Comparison of ENCODE assay signal across 8 mouse cellular contexts in the genomic region with DNA sequence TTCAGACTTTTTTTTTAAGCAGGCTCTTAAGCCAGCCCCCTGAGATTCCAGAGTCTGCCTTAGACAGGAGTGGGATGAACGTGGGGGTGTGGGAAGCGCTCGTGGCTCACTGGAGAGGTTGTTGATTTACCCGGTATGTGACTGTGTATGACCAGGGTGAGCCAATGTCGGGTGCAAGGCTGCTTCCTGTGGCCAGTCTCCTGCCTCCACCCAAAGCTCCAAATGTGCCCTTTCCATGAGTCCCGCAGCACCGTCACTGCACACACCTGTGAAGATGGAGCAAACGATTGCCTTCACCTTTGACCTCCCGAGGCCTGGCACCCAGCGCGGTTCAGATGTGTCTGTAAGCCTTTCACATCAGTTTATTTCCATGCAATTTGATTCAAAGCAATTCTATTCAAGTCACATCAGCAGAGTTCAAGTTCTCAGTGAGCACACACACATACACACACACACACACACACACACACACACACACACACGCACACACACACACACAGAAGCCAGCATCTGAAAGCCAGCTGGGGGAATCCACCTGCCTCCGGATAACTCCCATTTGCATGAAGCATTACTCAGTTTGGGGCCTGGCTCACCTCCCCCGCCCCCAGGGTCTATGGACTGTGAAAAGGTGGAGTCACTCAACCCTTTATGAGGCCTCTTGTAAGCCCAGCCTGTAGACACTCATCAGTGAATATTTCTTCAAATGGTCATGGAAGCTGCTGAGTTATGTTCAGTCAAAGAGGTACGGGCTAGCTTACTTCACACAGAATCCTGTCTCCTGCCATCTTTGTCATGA. TPM values are rescaled to one million over a fixed set of nuclear protein-coding genes. Genes with fewer than 3 reads are reported as not detected.
A peak's percentile ranks its signal among the peaks of the same experiment; 100 is the strongest.
DNase-seq lines count a peak whose midpoint lies in the region; ATAC-seq and TF ChIP-seq lines count a peak whose summit lies in the region.

No protein-coding gene starts in this region.

- H3K27ac ChIP-seq in limb, embryonic 14.5 days (replicated peaks; ENCODE audit: low read depth, low read length), result no peak overlapping the region
- no peak overlapping the region for H3K27ac ChIP-seq in cerebellum, adult 2 months (ENCODE audit: insufficient read depth, low read length)

- no peak for TF ChIP-seq POLR2A in limb, embryonic 14.5 days (IDR thresholded peaks at IDR 0.05; ENCODE audit: borderline replicate concordance, extremely low read depth, insufficient read depth, insufficient read length)
- no peak for TF ChIP-seq POLR2A in cerebellum, adult 2 months (IDR thresholded peaks at IDR 0.05; ENCODE audit: borderline replicate concordance, insufficient read depth, low read length)

- 0 out of 2 replicates have a peak, but pooled peaks cover under 1% of the 10 kb centered on the region for H3K36me3 ChIP-seq in E14TG2a.4 (ENCODE audit: insufficient read depth, low read length)
- no peaks in the 10 kb centered on the region for H3K36me3 ChIP-seq in limb, embryonic 14.5 days (ENCODE audit: control insufficient read depth, insufficient read depth, low read length)

- H3K4me1 ChIP-seq in E14TG2a.4 (replicated peaks; ENCODE audit: low read depth, low read length), result peaks cover 62% of the 10 kb centered on the region
- peaks cover 22% of the 10 kb centered on the region for H3K4me1 ChIP-seq in limb, embryonic 14.5 days (ENCODE audit: control insufficient read depth, insufficient read depth, low read length)
- peaks cover 4% of the 10 kb centered on the region; the same call in 1 of the 2 replicates for H3K4me1 ChIP-seq in cerebellum, adult 2 months (ENCODE audit: control insufficient read depth, insufficient read depth, low read length)

- peak; percentile 24 for ATAC-seq in limb, embryonic 14.5 days (ENCODE audit: low FRiP score, low read depth)

- H3K9me3 ChIP-seq in E14TG2a.4 (ENCODE audit: low read length), result no peaks in the 10 kb centered on the region
- H3K9me3 ChIP-seq in limb, embryonic 14.5 days (ENCODE audit: control insufficient read depth, low read length), result no peaks in the 10 kb centered on the region

- 0 out of 2 replicates have a peak, but pooled peaks cover 7% of the 10 kb centered on the region for H3K27me3 ChIP-seq in E14TG2a.4 (ENCODE audit: insufficient read depth, low read length)
- no peaks in the 10 kb centered on the region for H3K27me3 ChIP-seq in limb, embryonic 14.5 days (ENCODE audit: control insufficient read depth, insufficient read depth, low read length)
- no peaks in the 10 kb centered on the region for H3K27me3 ChIP-seq in cerebellum, adult 2 months (ENCODE audit: control insufficient read depth, insufficient read depth, low read length)

- TF ChIP-seq CTCF in E14TG2a.4 (conservative IDR thresholded peaks at IDR 0.05; ENCODE audit: low read length), result no peak
- no peak for TF ChIP-seq CTCF in cerebellum, adult 2 months (IDR thresholded peaks at IDR 0.05; ENCODE audit: borderline replicate concordance, insufficient read depth, low read depth, low read length)

- no peak overlapping the region; the same call in 1 of the 2 replicates for H3K4me2 ChIP-seq in limb, embryonic 14.5 days (replicated peaks; ENCODE audit: low read depth, low read length, severe bottlenecking)

- peak overlapping the region; percentile 67 for H3K4me3 ChIP-seq in E14TG2a.4 (replicated peaks; ENCODE audit: low read length)
- H3K4me3 ChIP-seq in limb, embryonic 14.5 days (replicated peaks; ENCODE audit: low read length), result no peak overlapping the region
- H3K4me3 ChIP-seq in cerebellum, adult 2 months (replicated peaks; ENCODE audit: insufficient read depth, low read depth, low read length), result no peak overlapping the region

- no peak overlapping the region for H3K9ac ChIP-seq in limb, embryonic 14.5 days (ENCODE audit: low read depth, low read length, severe bottlenecking)

- DNase-seq in embryo, embryonic 11 days, result peak; percentile 31
- no peak for DNase-seq in embryo, embryonic 10 days (ENCODE audit: low spot score)
- peak; percentile 37 for DNase-seq in kidney, postnatal 14 days
- DNase-seq in kidney, adult 9 months, result no peak
- no peak for DNase-seq in limb, embryonic 14.5 days (ENCODE audit: low spot score)
- no peak for DNase-seq in gastrocnemius, adult 8-10 months (ENCODE audit: low spot score in 2 of 2)
- no peak for DNase-seq in cerebellum, adult 2 months

- WGBS in limb, embryonic 14.5 days, result 70% methylated on average over 15 of the region's 15 CpGs
- WGBS in cerebellum, adult 2 months, result 83% methylated on average over 15 of the region's 15 CpGs

RNA-seq across cellular contexts. Expression of a gene that starts 27.6 kb away (rescaled TPM):
- 32.6 and 36.2 TPM in 2 replicates for polyA plus RNA-seq in limb, embryonic 14.5 days (2012; rRNA removed)
- 130 and 137 TPM in 2 replicates for polyA plus RNA-seq in limb, embryonic 14.5 days (2014; fragmentation: Nextera tagmentation; extraction: Ambion mirVana)
- total RNA-seq in gastrocnemius, adult 8-10 months (2022), result 10 to 100 TPM; 66.3 to 73.3 (median 69.5) TPM
- 27.7 and 29.7 TPM in 2 replicates for polyA plus RNA-seq in cerebellum, adult 2 months (2012; rRNA removed)

Comparison
In these comparisons a context has a peak if more than half of its experiments do, and no peak if none do; other contexts are left out.
1. DNase-seq: peak in embryo, embryonic 11 days (single experiment) and kidney, postnatal 14 days (single experiment); none in embryo, embryonic 10 days (single experiment), kidney, adult 9 months (single experiment), limb, embryonic 14.5 days (single experiment), gastrocnemius, adult 8-10 months (0 of 2) and cerebellum, adult 2 months (0 of 2).